ENCODE assay signal across 12 mouse cellular contexts in the genomic region with DNA sequence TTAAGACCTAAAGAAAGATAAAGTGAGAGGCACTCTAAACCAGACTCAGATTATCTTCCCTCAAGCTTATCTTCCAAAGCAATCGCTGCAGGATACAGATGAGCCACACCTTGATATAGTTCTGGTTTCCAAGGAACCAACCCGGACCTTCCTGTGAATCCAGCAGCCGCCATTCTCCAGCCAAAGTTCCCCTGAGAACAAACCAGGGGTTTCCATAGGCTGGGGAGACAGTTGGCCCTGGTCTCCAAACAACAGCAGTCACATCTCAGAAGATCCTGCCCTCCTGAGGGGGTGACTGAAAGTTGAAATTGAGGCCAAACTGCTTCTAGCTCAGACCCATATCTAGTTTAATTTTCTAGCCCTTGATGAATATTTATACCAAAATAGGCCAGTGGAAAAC.
"Had no signal": no experiment of that assay in that cellular context is flagged by ENCODE, and none has a peak within 500 bp of the region (broad histone marks: within the 10 kb centered on the region; RNA-seq: fewer than 3 reads in every experiment).

No protein-coding gene starts in this region.

- H3K9ac ChIP-seq: limb, embryonic 15.5 days; liver, embryonic 12.5 days; lung, embryonic 14.5 days; neural tube, embryonic 13.5 days; stomach, embryonic 15.5 days had no signal

- ATAC-seq: liver, embryonic 12.5 days; midbrain, embryonic 16.5 days had no signal

- H3K4me3 ChIP-seq: limb, embryonic 15.5 days; liver, embryonic 12.5 days; midbrain, embryonic 10.5 days; neural tube, embryonic 13.5 days; stomach, embryonic 15.5 days had no signal

- DNase-seq: layer of hippocampus, adult 9-11 months; layer of hippocampus, postnatal 36 days; right cerebral cortex, postnatal 14 days; thymus, adult 2 months; thymus, postnatal 25 days had no signal

- H3K9me3 ChIP-seq: limb, embryonic 15.5 days; liver, embryonic 12.5 days; midbrain, embryonic 10.5 days; neural tube, embryonic 13.5 days; stomach, embryonic 15.5 days had no signal

- H3K36me3 ChIP-seq: limb, embryonic 15.5 days; liver, embryonic 12.5 days; midbrain, embryonic 10.5 days; neural tube, embryonic 13.5 days; stomach, embryonic 15.5 days had no signal

- H3K4me2 ChIP-seq: limb, embryonic 15.5 days; liver, embryonic 12.5 days; lung, embryonic 14.5 days; neural tube, embryonic 13.5 days; stomach, embryonic 15.5 days had no signal

- H3K27ac ChIP-seq: limb, embryonic 15.5 days; liver, embryonic 12.5 days; midbrain, embryonic 10.5 days; neural tube, embryonic 13.5 days; stomach, embryonic 15.5 days had no signal

- H3K27me3 ChIP-seq: limb, embryonic 15.5 days; liver, embryonic 12.5 days; neural tube, embryonic 13.5 days; stomach, embryonic 15.5 days had no signal

- H3K4me1 ChIP-seq: limb, embryonic 15.5 days; liver, embryonic 12.5 days; midbrain, embryonic 10.5 days; neural tube, embryonic 13.5 days; stomach, embryonic 15.5 days had no signal
